Mouse (Mus musculus): ENCODE measurements around the gene Odf3l1.
"Not testable (repeated sequence)": the region's sequence is repeated elsewhere in the genome, so short reads cannot be mapped to it uniquely, and the experiment has no call there.

Odf3l1 gene

GRCm38 (mm10) chr9:56864216-56864729 is at the start of gene Odf3l1:
Gene Odf3l1 (minus strand): TSS chr9:56864679.
- in situ Hi-C loops (cut with MboI, MseI), result no loop called here

- in situ Hi-C loops (cut with MboI, MseI), result no loop called here
These were observed 49.5 kb upstream of the Odf3l1 start for GRCm38 (mm10) chr9:56913991-56914390.

DNA sequence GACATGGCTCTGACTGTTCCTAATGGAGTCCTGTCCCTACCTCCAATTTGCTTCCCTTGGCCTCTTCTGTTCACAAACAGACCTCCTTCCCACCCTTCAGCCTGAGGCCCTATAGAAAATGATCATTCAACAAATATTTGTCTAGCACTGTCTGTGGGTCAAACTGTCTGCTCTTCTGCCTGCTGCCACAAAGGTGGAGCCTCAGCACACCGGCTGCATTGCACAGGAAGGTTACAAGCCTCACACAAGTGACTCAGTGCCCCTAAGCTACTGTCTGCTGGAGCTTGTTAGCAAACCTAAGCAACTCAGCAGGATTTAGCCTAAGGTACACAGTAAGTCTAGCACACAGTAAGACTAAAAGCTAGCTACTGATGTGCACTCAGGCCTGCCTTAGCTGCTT is 46.5 kb upstream of the Odf3l1 start:
- in situ Hi-C loops (cut with MboI, MseI), result no loop called here

DNA sequence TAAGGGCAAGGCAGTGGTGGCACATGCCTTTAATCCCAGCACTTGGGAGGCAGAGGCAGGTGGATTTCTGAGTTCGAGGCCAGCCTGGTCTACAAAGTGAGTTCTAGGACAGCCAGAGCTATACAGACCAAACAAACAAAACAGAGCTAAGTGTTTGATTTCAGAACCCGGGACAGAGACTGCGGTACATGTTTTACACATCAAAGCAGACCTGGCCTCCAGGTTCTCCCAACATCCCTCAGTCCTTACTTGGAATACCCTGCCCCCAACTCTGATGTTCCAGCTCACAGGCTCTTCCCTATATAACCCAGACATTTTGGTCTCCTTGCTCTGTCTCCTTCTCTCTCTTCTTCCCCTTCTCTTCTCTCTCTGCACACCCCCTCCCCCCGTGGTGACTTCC is 45.5 kb upstream of the Odf3l1 start:
- in situ Hi-C loops (cut with MboI, MseI), result not testable (repeated sequence)

DNA sequence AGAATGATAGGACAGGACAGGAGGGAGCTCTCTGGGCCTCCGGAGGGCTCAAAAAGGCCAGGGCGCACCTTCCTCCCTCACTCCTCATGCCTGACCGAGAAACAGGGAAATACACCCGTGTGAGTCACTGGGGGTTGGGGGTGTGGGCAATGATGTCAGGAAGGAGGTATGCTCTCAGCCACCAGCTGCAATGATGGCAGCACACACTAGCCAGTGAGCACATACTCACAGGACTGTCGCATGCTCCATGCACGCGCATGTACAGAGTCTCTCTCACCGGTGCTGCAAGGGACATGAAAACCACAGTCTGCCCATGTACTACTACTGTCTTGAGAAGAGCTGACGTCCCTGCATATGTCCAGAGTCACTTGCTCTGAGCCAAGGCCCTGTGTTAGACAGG is 43.1 kb upstream of the Odf3l1 start:
- in situ Hi-C loops (cut with MboI, MseI), result no loop called here

DNA sequence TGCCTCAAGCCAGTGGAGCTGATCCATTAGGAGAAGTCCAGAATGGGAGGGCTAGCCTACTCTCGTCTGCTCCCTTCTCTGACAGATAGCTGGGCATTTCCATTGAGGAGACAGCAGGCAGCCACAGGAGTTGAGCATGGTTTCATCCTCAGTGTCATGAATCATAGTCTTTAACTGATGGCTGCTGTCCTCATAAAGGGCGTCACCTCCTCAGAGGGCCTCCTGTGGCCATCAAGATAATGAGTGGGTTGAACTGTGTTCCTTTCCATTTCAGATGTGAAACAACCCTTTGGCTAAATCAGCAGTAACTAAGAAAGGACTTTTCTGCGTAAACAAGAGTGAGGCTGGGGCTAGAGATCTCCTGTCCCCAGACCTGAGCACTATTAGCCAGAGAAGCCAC is 39.2 kb upstream of the Odf3l1 start:
- in situ Hi-C loops (cut with MboI, MseI), result no loop called here

DNA sequence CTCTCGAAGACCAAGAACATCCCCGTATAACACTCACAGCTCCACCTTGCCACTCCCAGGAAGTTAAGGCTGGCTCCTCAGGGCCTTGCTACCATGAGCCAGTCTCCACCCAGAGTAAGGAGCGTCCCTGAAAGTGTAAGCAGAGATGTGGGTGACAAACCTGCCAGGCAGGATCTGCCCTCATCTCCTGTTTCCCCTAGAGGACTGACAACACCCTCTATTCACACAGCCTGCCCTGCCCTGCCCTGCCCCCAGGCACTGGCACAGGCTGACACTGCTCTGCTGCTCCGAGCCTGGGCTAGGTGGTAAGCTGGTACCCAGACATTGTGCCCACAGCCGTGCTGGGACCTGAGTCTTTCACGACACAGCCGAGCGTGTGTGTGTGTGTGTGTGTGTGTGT is 36.7 kb upstream of the Odf3l1 start:
- in situ Hi-C loops (cut with MboI, MseI), result no loop called here

- in situ Hi-C loops (cut with MboI, MseI), result no loop called here
These were observed 36.1 kb upstream of the Odf3l1 start for GRCm38 (mm10) chr9:56900571-56900970.

GRCm38 (mm10) chr9:56900060-56900459 is 35.6 kb upstream of the Odf3l1 start:
- in situ Hi-C loops (cut with MboI, MseI), result no loop called here

GRCm38 (mm10) chr9:56899409-56899808 is 34.9 kb upstream of the Odf3l1 start:
- in situ Hi-C loops (cut with MboI, MseI), result no loop called here

DNA sequence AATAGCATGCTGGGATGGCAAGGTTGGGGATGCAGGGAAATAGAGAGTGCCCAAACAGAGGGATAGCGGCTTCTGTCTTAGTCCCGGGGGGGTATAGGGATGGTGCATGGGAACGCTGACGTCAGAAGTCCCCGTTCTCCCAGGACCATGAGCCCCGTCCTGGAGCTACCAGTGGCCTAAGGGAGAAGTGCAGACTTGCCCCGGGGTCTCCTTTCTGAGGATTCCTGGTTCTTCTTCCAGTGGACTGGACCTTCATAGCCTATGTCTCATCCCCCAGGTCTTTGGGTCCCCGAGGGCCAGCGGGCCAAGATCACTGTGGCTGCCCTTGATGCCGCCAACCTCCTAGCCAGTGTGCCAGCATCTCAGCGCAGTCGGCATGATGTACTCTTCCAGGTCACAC is 32.3 kb upstream of the Odf3l1 start:
- in situ Hi-C loops (cut with MboI, MseI), result no loop called here

GRCm38 (mm10) chr9:56894006-56894405 is 29.5 kb upstream of the Odf3l1 start:
- in situ Hi-C loops (cut with MboI, MseI), result no loop called here

- in situ Hi-C loops (cut with MboI, MseI), result no loop called here
These were observed 28.8 kb upstream of the Odf3l1 start for GRCm38 (mm10) chr9:56893313-56893712.

- in situ Hi-C loops (cut with MboI, MseI), result no loop called here
These were observed 27.6 kb upstream of the Odf3l1 start for GRCm38 (mm10) chr9:56892111-56892510.

DNA sequence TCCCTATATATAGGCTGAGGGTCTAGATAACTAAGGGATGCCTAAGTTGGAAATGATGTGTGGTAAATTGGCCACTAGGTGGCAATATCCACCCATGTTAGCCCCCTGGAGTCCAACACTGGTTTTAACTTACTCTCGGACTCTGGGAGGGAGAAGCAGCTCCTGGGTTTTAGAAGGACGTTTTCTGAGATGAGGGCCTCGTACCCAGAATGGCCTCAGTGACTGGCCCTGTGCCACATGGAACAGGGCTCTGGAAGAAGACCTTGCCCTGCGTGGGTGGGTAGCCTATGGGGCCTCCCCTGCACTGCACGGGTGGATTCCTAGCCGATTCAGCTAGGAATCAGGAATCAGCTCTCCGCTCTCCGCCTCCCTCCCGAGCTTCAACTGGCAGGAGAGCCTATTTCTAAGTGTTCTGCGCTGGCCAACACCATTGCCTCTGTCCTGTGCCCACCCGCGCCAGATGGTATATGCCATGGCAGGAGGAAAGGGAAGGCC is 27.1 kb upstream of the Odf3l1 start:
- in situ Hi-C loops (cut with MboI, MseI), result no loop called here

- in situ Hi-C loops (cut with MboI, MseI), result no loop called here
These were observed 26.2 kb upstream of the Odf3l1 start for GRCm38 (mm10) chr9:56890522-56891250.

- in situ Hi-C loops (cut with MboI, MseI), result no loop called here
These were observed 25.3 kb upstream of the Odf3l1 start for GRCm38 (mm10) chr9:56889817-56890216.

- in situ Hi-C loops (cut with MboI, MseI), result no loop called here
These were observed 23.1 kb upstream of the Odf3l1 start for GRCm38 (mm10) chr9:56887581-56887980.

GRCm38 (mm10) chr9:56886601-56887000 is 22.1 kb upstream of the Odf3l1 start:
- in situ Hi-C loops (cut with MboI, MseI), result no loop called here

- in situ Hi-C loops (cut with MboI, MseI), result no loop called here
These were observed 21.6 kb upstream of the Odf3l1 start for GRCm38 (mm10) chr9:56886113-56886512.

GRCm38 (mm10) chr9:56884328-56884727 is 19.8 kb upstream of the Odf3l1 start:
- in situ Hi-C loops (cut with MboI, MseI), result no loop called here

GRCm38 (mm10) chr9:56883470-56883869 is 19.0 kb upstream of the Odf3l1 start:
- in situ Hi-C loops (cut with MboI, MseI), result no loop called here

DNA sequence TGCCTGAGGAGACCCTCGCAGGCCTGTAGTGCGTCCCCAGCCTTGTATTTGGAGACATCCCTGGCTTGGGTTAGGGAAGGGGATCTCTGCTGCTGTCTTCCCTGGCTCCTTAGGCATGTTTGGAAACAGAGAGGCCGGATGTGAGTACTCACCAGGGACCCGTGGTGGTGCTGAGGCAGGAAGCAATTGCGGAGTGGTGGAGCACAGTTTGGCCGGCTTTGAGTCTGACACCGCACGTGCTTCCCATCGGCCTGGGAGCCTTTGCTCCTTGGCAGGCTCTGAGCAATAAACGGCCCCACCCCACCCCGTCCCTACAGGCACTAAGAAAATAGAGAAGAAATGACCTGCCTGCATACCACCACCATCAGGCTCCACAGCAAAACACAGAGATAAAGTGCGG is 18.3 kb upstream of the Odf3l1 start:
- in situ Hi-C loops (cut with MboI, MseI), result no loop called here

- in situ Hi-C loops (cut with MboI, MseI), result no loop called here
These were observed 17.8 kb upstream of the Odf3l1 start for GRCm38 (mm10) chr9:56882283-56882682.
